Mouse (Mus musculus) ES-Bruce4 (cell line): ENCODE data around the gene Dnah3.

Experiments
- CTCF ChIP-seq: IDR thresholded peaks from one replicate; pipeline ENCODE4 v1.8.1; 2011; ENCODE audit warnings: low read depth, low read length
- EP300 ChIP-seq: IDR thresholded peaks from 2 replicates; pipeline ENCODE4 v1.6.1; 2011; ENCODE audit warnings: low read depth, low read length; ENCODE audit not compliant: insufficient read depth
- POLR2A ChIP-seq: IDR thresholded peaks from one replicate; pipeline ENCODE4 v1.8.1; 2011; ENCODE audit warnings: low read length; ENCODE audit not compliant: insufficient read depth

DNA sequence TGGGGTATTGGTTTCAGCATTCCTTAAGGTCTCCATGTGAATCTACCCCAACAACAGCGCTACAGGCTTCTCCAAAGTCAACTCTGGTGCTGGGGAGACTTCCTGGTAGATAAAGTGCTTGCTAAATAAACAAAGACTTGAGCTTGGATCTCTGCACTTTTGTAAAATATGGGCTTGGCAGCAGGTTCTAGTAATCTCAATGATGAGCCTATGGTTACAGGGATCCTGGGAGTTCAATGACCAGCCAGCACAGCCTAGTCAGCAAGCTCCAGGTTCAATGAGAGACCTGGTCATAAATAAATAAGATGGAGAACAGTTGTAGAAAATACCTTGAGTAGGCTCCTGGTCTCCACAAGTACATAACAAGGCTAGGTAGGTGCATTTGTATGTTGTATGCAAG is 141.0 kb downstream of the Dnah3 start:
- TF ChIP-seq CTCF (no peak), POLR2A (no peak), EP300 (no peak)
